Mouse (Mus musculus): ENCODE data around the gene Ptprk. TPM values are rescaled to one million over a fixed set of nuclear protein-coding genes. Genes with fewer than 3 reads are reported as not detected.

Gene Ptprk
- polyA plus RNA-seq, 1 experiment from 2014 or later = 22.3 TPM

- H3K9me3 ChIP-seq = no peaks in the 10 kb centered on the region
- WGBS = 86% methylated on average over 3 of the region's 3 CpGs
- no peak overlapping the region for H3K4me3 ChIP-seq (replicated peaks)
- peaks cover 6% of the 10 kb centered on the region for H3K36me3 ChIP-seq
- H3K9ac ChIP-seq (replicated peaks) = no peak overlapping the region
- H3K4me2 ChIP-seq (replicated peaks) = no peak overlapping the region
- H3K4me1 ChIP-seq (replicated peaks) = no peaks in the 10 kb centered on the region
- no peak overlapping the region for H3K27ac ChIP-seq
- no peak for ATAC-seq
- no peaks in the 10 kb centered on the region for H3K27me3 ChIP-seq
Measured at GRCm38 (mm10) chr10:28262159-28262558, 187.5 kb downstream of the Ptprk start.

GRCm38 (mm10) chr10:28263546-28263945 lies 188.9 kb downstream of the Ptprk start:
- peaks cover 6% of the 10 kb centered on the region for H3K36me3 ChIP-seq
- no peak overlapping the region for H3K4me2 ChIP-seq (replicated peaks)
- ATAC-seq = no peak
- no peaks in the 10 kb centered on the region for H3K9me3 ChIP-seq
- H3K27ac ChIP-seq = no peak overlapping the region
- no peak overlapping the region for H3K4me3 ChIP-seq (replicated peaks)
- no peaks in the 10 kb centered on the region for H3K27me3 ChIP-seq
- no peak overlapping the region for H3K9ac ChIP-seq (replicated peaks)
- WGBS = 82% methylated on average over 2 of the region's 2 CpGs
- H3K4me1 ChIP-seq (replicated peaks) = no peaks in the 10 kb centered on the region

DNA sequence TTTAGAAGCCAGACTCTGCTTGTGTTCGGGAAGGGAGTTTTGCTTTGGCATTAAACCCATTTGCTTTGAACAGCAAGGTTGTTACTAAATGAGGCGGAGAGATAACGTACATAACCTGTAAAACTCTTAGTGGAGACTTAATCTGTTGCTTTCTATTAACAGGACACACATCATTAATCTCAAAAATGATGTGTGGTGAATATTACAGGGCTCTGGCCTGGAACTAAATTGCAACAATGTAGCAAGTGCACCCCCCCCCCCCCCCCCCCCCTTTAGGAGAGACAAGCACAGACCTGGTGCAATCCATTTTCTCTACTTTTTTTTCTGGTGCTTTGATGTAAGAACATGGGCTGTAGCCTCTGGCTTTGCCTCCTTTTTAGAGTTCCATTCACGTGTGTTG lies 195.7 kb downstream of the Ptprk start:
- no peak overlapping the region for H3K27ac ChIP-seq
- H3K9me3 ChIP-seq = no peaks in the 10 kb centered on the region
- H3K4me2 ChIP-seq (replicated peaks) = no peak overlapping the region
- no peak for ATAC-seq
- WGBS = 89% methylated on average over 4 of the region's 4 CpGs
- H3K9ac ChIP-seq (replicated peaks) = no peak overlapping the region
- H3K4me3 ChIP-seq (replicated peaks) = no peak overlapping the region
- H3K27me3 ChIP-seq = no peaks in the 10 kb centered on the region
- H3K36me3 ChIP-seq = peaks cover 6% of the 10 kb centered on the region
- no peaks in the 10 kb centered on the region for H3K4me1 ChIP-seq (replicated peaks)

- H3K9me3 ChIP-seq = no peaks in the 10 kb centered on the region
- no peak overlapping the region for H3K4me2 ChIP-seq (replicated peaks)
- no peak overlapping the region for H3K9ac ChIP-seq (replicated peaks)
- no peaks in the 10 kb centered on the region for H3K4me1 ChIP-seq (replicated peaks)
- H3K36me3 ChIP-seq = no peaks in the 10 kb centered on the region
- H3K27me3 ChIP-seq = no peaks in the 10 kb centered on the region
- no peak for ATAC-seq
- H3K27ac ChIP-seq = no peak overlapping the region
- WGBS = 86% methylated on average over 8 of the region's 8 CpGs
- no peak overlapping the region for H3K4me3 ChIP-seq (replicated peaks)
Measured at GRCm38 (mm10) chr10:28271729-28272606, 197.3 kb downstream of the Ptprk start.

DNA sequence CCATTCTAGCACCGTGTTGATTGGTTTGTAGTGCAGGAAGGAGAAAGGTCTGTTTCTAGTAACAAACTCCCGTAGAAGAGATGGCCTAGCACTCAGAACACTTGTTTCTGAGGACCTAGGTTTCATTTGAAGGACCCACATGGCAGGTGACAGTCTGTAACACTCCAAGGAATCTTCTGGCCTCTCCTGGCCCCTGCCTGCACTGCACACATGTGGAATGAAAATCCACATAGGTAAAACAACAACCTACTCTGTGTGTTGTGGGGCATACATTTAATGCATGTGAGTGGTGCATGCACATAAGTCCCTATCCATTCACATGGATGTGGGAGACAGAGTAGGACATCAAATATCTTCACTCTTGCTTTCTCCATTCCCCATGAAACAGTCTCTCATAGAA lies 204.1 kb downstream of the Ptprk start:
- no peak for ATAC-seq
- H3K27me3 ChIP-seq = no peaks in the 10 kb centered on the region
- H3K27ac ChIP-seq = no peak overlapping the region
- no peak overlapping the region for H3K4me2 ChIP-seq (replicated peaks)
- H3K9me3 ChIP-seq = no peaks in the 10 kb centered on the region
- WGBS = 91% methylated on average over 2 of the region's 2 CpGs
- no peak overlapping the region for H3K4me3 ChIP-seq (replicated peaks)
- no peak overlapping the region for H3K9ac ChIP-seq (replicated peaks)
- no peaks in the 10 kb centered on the region for H3K4me1 ChIP-seq (replicated peaks)
- H3K36me3 ChIP-seq = no peaks in the 10 kb centered on the region

GRCm38 (mm10) chr10:28297531-28297930 lies 222.9 kb downstream of the Ptprk start:
- WGBS = 42% methylated on average over 1 of the region's 1 CpGs

DNA sequence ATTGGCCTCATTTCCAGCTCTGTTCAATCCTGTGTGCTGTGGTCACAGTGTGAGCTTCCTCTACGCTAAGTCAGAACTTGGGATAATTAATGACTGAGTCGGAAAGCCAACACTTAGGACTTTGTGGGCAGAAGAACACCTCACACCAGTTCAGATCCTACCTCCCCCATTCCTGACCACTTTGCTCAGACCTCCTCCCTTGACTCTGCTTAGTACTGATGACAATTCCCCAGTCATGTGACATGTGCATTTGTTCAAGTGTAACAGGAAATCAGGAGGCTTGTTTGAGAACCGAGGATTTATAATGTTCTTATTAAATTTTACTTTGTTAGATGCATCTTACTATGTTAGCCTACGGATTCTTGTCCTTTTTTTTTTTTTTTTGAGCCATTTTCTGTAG lies 224.6 kb downstream of the Ptprk start:
- Histone ChIP-seq H3K4me2 (replicated peaks) (no peak overlapping the region), H3K4me3 (replicated peaks) (no peak overlapping the region), H3K27me3 (no peaks in the 10 kb centered on the region), H3K27ac (no peak overlapping the region), H3K4me1 (replicated peaks) (no peaks in the 10 kb centered on the region), H3K36me3 (no peaks in the 10 kb centered on the region), H3K9ac (replicated peaks) (no peak overlapping the region), H3K9me3 (no peaks in the 10 kb centered on the region)
- 87% methylated on average over 4 of the region's 4 CpGs for WGBS
- no peak for ATAC-seq

More at GRCm38 (mm10) chr10:28297531-28297930, 222.9 kb downstream of the Ptprk start:
- Histone ChIP-seq H3K4me2 (replicated peaks) (no peak overlapping the region), H3K9ac (replicated peaks) (no peak overlapping the region), H3K27ac (no peak overlapping the region), H3K36me3 (no peaks in the 10 kb centered on the region), H3K4me3 (replicated peaks) (no peak overlapping the region), H3K9me3 (no peaks in the 10 kb centered on the region), H3K4me1 (replicated peaks) (no peaks in the 10 kb centered on the region), H3K27me3 (no peaks in the 10 kb centered on the region)
- no peak for ATAC-seq

- Histone ChIP-seq H3K27ac (no peak overlapping the region), H3K4me3 (replicated peaks) (no peak overlapping the region), H3K9me3 (no peaks in the 10 kb centered on the region), H3K4me1 (replicated peaks) (no peaks in the 10 kb centered on the region), H3K4me2 (replicated peaks) (no peak overlapping the region), H3K9ac (replicated peaks) (no peak overlapping the region), H3K27me3 (no peaks in the 10 kb centered on the region), H3K36me3 (no peaks in the 10 kb centered on the region)
- no peak for ATAC-seq
Measured at GRCm38 (mm10) chr10:28303856-28304255, 229.2 kb downstream of the Ptprk start.

DNA sequence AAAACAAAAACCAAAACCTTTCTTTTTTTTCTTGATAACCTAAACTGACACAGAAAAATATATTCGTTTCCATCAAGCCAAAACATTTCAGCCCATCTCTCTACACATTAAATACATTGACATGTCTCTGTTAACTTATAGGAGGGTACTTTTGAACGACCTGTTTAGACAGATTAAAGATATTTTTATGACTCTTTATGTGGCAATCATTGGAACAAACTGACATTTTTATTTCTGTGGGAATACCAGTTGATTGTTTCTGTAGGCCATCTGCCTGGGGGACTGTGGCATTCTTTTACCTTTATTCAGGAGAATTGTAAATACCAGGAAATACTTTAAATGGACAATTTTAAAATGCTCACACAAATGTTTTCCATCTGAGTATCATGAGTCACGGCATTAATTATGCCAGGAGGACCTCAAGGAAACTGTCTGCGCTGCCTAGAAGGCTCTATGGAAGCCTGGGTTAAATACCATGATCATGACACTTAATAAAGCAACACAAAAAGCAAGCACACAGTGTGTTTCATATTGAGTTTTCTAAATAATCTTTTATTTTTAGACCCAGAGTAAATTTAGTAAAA lies 229.8 kb downstream of the Ptprk start:
- Histone ChIP-seq H3K4me1 (replicated peaks) (no peaks in the 10 kb centered on the region), H3K36me3 (no peaks in the 10 kb centered on the region), H3K27me3 (no peaks in the 10 kb centered on the region), H3K9me3 (no peaks in the 10 kb centered on the region), H3K9ac (replicated peaks) (no peak overlapping the region), H3K4me2 (replicated peaks) (no peak overlapping the region), H3K4me3 (replicated peaks) (no peak overlapping the region), H3K27ac (no peak overlapping the region)
- no peak for ATAC-seq
- WGBS = 88% methylated on average over 4 of the region's 4 CpGs

- no peak for ATAC-seq
- H3K27me3 ChIP-seq = no peaks in the 10 kb centered on the region
- no peak overlapping the region for H3K4me3 ChIP-seq (replicated peaks)
- H3K4me1 ChIP-seq (replicated peaks) = no peaks in the 10 kb centered on the region
- no peak overlapping the region for H3K9ac ChIP-seq (replicated peaks)
- no peaks in the 10 kb centered on the region for H3K9me3 ChIP-seq
- no peak overlapping the region for H3K4me2 ChIP-seq (replicated peaks)
- no peaks in the 10 kb centered on the region for H3K36me3 ChIP-seq
- WGBS = 46% methylated on average over 6 of the region's 6 CpGs
- H3K27ac ChIP-seq = no peak overlapping the region
Measured at GRCm38 (mm10) chr10:28306451-28307086, 231.9 kb downstream of the Ptprk start.

DNA sequence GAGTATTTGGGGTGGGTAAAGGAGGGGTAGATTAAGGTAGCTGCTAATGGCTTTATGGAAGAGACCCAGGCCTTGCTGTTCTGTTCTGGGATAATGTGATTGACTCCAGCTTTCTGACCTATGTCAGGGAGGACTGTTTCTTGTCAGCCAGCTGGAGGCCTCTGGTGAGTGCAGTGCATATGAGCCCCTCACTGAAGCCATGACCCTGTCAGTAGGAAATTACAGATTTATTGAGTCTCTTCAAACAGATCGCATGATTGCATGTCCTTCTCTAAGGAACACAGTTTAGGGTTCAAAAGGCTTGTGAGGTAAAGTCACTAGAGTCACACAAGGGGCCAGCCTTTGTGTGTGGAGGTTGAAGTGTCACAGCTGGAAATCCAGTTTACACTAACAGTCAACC lies 236.7 kb downstream of the Ptprk start:
- ATAC-seq = no peak
- 68% methylated on average over 1 of the region's 1 CpGs for WGBS
- no peak overlapping the region for H3K4me3 ChIP-seq (replicated peaks)

DNA sequence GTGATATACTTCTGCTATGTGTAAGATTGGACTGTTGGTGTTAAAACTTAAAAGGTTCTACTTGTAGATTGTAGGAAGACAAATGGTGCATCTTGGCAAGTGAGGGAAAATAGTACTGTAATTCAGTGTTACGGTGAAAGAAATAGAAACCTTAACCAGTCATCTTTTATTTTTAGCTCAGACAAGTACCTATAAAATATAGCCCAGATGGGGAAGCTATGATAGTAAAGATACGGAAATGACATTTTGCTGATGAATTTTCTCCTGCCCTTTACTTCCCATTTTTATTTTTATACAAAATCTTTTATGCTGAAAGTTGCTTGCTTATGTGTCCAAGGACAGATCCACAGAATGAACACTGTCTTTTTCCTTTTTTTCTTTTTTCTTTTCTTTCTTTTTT lies 248.4 kb downstream of the Ptprk start:
- Histone ChIP-seq H3K4me1 (replicated peaks) (no peaks in the 10 kb centered on the region), H3K4me2 (replicated peaks) (no peak overlapping the region), H3K27ac (no peak overlapping the region), H3K4me3 (replicated peaks) (no peak overlapping the region), H3K9me3 (no peaks in the 10 kb centered on the region), H3K9ac (replicated peaks) (no peak overlapping the region), H3K27me3 (no peaks in the 10 kb centered on the region), H3K36me3 (no peaks in the 10 kb centered on the region)
- WGBS = 94% methylated on average over 2 of the region's 2 CpGs
- no peak for ATAC-seq

More for the DNA sequence above, 236.7 kb downstream of the Ptprk start:
- Histone ChIP-seq H3K4me2 (replicated peaks) (no peak overlapping the region), H3K27ac (no peak overlapping the region), H3K36me3 (no peaks in the 10 kb centered on the region), H3K9me3 (no peaks in the 10 kb centered on the region), H3K27me3 (no peaks in the 10 kb centered on the region), H3K4me1 (replicated peaks) (no peaks in the 10 kb centered on the region), H3K9ac (replicated peaks) (no peak overlapping the region)
